Mouse (Mus musculus) hindbrain, embryonic 14.5 days (tissue): Measurements from ENCODE around the gene Cfap52. TPM values are rescaled to one million over a fixed set of nuclear protein-coding genes. Genes with fewer than 3 reads are reported as not detected.

Experiments
- ATAC-seq: fragments of 200-750 bp; cut with Nextera tagmentation; 2 replicates; pipeline ENCODE4 v1.8.0; 2017; ENCODE audit warnings: moderate number of reproducible peaks, mild to moderate bottlenecking, moderate TSS enrichment, moderate library complexity; ENCODE audit not compliant: low FRiP score
- DNase-seq: peaks from one replicate; pipeline ENCODE4 v3.0.0-alpha.2; 2015; ENCODE audit warnings: low spot score
- H3K27ac ChIP-seq: fragments of 300-500 bp; sonication (generic); 2 replicates; pipeline ENCODE4 v1.5.1; 2014; ENCODE audit warnings: mild to moderate bottlenecking, moderate library complexity
- H3K27me3 ChIP-seq: fragments of 300-500 bp; sonication (generic); 2 replicates; pipeline ENCODE4 v1.6.1; 2014; ENCODE audit warnings: mild to moderate bottlenecking, low read length, mixed read lengths; ENCODE audit not compliant: control insufficient read depth, insufficient read depth
- H3K36me3 ChIP-seq: fragments of 300-500 bp; sonication (generic); replicated peaks from 2 replicates; pipeline ENCODE4 v1.6.1; 2014; ENCODE audit not compliant: control insufficient read depth, insufficient read depth
- H3K4me1 ChIP-seq: fragments of 300-500 bp; sonication (generic); replicated peaks from 2 replicates; pipeline ENCODE4 v1.6.1; 2014; ENCODE audit warnings: antibody characterized with exemption, low read length, mixed read lengths; ENCODE audit not compliant: control insufficient read depth, insufficient read depth
- H3K4me2 ChIP-seq: fragments of 300-500 bp; sonication (generic); replicated peaks from 2 replicates; pipeline ENCODE4 v1.6.1; 2014; ENCODE audit warnings: mild to moderate bottlenecking, moderate library complexity
- H3K4me3 ChIP-seq: fragments of 300-500 bp; sonication (generic); replicated peaks from 2 replicates; pipeline ENCODE4 v1.5.1; 2014; ENCODE audit warnings: mild to moderate bottlenecking, low read length
- H3K9ac ChIP-seq: fragments of 300-500 bp; sonication (generic); 2 replicates; pipeline ENCODE4 v1.6.1; 2014
- H3K9me3 ChIP-seq: fragments of 300-500 bp; sonication (generic); 2 replicates; pipeline ENCODE4 v1.6.1; 2016; ENCODE audit warnings: low read length; ENCODE audit not compliant: control insufficient read depth
- WGBS: fragments of 180-500 bp; shearing (Covaris S2); extraction: QIAGEN DNeasy Blood & Tissue Kit; methylation state at CpG from one replicate; pipeline ENCODE4 v1.1.7; 2014; 5-methylcytosine and 5-hydroxymethylcytosine counted together
- polyA plus RNA-seq: library from polyadenylated mRNA; unstranded; fragments of >200 nt; fragmentation: Nextera tagmentation; extraction: Ambion mirVana; gene quantifications from 2 replicates; pipeline ENCODE4 v1.2.1, GENCODE M21; 2014

The Cfap52 gene
- polyA plus RNA-seq, 1 experiment from 2014 or later, result 8.8 TPM

DNA sequence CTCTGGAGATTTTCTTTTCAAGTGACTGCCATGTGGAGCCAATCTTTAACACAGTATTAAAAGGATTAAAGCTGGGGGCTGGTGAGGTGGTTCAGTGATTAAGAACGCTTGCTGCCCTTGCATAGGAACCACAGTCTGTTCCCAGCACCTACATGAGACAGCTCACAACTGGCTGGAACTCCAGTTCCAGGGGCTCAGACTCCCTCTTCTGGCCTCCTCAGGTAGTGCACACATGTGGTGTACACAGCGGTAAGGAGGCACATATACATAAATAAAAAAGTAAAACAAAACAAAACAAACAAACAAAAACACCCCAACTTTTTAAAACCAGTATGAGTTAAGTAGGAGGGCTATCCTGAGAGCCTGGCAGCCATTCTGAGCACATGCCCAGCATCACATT lies 79.5 kb downstream of the Cfap52 start:
- ATAC-seq, result no peak
- 89% methylated on average over 2 of the region's 2 CpGs for WGBS

More for the DNA sequence above, 79.5 kb downstream of the Cfap52 start:
- H3K27ac ChIP-seq, result no peak overlapping the region
- no peaks in the 10 kb centered on the region for H3K9me3 ChIP-seq
- H3K4me1 ChIP-seq, result no peaks in the 10 kb centered on the region
- no peaks in the 10 kb centered on the region for H3K36me3 ChIP-seq
- no peak for DNase-seq
- H3K4me2 ChIP-seq, result no peak overlapping the region
- H3K4me3 ChIP-seq, result no peak overlapping the region
- H3K9ac ChIP-seq, result no peak overlapping the region
- no peaks in the 10 kb centered on the region for H3K27me3 ChIP-seq

Other genes with a start within 250 kb of the Cfap52 start
- gene Glp2r, start 194.5 kb downstream of the Cfap52 start, polyA plus RNA-seq, result not detected in 2 replicates
- gene Gsg1l2, start 191.0 kb downstream of the Cfap52 start, polyA plus RNA-seq, result not detected in 2 replicates
- gene Dhrs7c, start 167.5 kb downstream of the Cfap52 start, polyA plus RNA-seq, result not detected in 2 replicates
- 0.56 and 1.1 TPM in 2 replicates for gene Usp43, start 43.5 kb downstream of the Cfap52 start, polyA plus RNA-seq
- 61.5 and 67.1 TPM in 2 replicates for gene Stx8, start 542 bp upstream of the Cfap52 start, polyA plus RNA-seq